Mouse (Mus musculus) left cerebral cortex, adult 8-10 months (tissue): ENCODE data around the gene Nrm. TPM values are rescaled to one million over a fixed set of nuclear protein-coding genes. Genes with fewer than 3 reads are reported as not detected.
A peak's percentile ranks its signal among the peaks of the same experiment; 100 is the strongest.

ENCODE experiments used
- DNase-seq, 2 experiments: peaks; one replicate each; pipeline ENCODE4 v3.0.0; 2022; ENCODE audit warnings: low spot score in 2 of 2
- total RNA-seq, 4 experiments: library from RNA; stranded (reverse); gene quantifications; 2 replicates each; pipeline ENCODE4 v1.2.4; 2022

Nrm gene
- total RNA-seq: 1 to 10 TPM; 2.6 to 3.4 (median 3.0) TPM

DNA sequence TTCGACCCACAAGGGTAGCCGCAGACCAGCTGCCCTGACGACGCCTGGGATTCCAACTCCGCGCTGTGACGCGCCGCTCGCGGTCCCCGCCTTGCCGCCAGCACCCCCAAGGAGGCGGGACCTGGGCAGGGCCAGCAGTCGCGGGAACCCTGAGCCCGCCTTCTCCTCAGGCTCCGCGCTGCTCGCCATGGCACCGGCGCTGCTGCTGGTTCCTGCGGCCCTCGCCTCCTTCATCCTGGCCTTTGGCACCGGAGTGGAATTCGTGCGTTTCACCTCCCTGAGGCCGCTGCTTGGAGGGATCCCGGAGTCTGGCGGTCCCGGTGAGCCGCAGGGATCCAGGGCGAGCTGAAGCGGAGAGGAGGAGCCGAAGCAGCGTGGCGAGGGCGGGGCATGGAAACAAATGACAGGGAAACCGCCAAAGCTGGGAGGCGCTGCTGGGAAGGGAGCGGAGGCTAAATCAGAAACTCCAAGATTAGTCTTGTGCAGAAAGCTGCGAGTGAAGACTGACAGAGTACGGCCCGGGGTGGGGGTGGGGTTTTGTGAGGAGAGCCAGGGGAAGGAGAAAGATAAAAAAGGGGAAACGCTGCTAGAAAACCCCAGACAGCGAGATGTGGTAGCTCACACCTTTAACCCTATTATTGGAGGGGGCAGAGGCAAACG, at the start of gene Nrm:
TSS of gene Nrm (plus strand) at position 121 of the 660 bp plus-strand sequence.
- DNase-seq: peak; percentile 82 to 84

DNA sequence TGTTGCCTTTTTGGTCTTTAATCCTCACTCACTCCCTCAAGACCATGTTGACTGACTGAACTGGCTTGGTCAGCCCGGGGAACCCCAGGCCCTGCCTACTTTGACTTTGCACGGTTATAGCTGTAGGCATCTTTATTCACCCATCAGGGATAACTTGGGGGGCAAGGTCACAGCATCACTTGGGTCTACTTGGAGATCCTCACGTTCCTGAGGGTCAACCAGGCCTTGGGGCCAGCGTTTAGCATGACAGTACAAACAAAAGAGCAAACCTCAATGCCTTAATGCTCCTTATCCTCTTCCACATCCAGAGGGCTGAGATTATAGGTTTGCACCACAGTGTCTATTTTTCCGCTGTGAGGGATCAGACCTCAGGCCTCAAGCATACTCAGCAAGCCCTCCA, 48.8 kb upstream of the Nrm start:
- no peak for DNase-seq

DNA sequence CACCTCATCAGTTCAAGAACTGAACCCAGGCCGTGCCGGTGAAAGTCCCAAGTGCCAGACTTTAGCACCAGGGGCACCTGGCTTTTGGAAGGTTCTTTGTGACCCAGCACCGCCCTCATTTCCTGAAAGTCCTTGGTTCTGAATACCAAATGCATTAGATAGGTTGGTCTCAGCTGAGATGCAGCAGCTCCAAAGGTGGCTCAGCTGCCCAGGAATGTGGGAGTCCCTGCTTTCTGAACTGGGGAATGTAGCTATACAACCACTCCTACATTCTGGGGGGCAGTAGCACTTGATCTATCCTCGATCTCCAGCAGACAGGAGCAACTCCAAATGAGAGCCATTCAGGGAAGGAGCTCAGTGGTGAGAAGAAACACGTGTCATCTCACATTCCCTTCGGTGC, 48.4 kb upstream of the Nrm start:
- no peak for DNase-seq

DNA sequence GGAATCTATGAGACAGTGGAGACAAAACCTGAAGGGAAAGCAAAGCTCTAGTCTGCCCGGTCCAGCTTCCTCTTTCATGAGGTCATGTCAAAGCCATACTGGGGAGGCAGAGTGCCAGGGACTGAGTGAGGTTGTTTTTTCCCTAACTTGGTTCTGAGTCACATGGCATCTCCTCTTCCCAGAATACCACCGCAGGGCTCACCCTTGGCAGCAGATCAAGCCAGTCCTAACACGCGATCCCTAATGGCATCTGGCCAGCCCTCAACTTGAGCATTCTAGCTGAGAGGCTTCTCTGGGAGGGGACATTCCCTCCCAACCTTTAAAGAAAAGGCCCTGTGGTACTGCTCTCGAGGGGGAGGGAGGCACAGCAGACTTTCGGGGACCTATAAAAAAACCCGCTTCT, 47.9 kb upstream of the Nrm start:
- no peak for DNase-seq

DNA sequence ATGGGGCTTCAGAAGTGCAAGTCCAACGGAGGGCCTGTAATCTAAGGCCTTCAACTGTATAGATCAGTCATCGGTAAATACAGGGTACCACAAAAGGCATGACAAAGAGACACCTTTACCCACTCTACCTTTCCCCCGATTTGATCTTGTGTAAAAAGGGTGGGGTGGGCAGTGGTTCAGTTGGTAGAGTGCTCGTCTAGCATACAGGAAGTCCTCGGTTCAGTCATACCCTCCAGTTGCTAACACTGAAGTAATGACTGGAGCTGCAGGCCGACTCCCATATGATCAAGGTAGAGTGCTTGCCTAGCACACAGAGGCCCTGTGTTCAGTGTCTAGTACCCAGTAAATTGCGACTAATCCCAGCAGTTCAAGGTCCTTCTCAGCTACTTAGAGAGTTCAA, 47.5 kb upstream of the Nrm start:
- DNase-seq: no peak

- DNase-seq: no peak
Observed at GRCm38 (mm10) chr17:35814678-35815077, 46.4 kb upstream of the Nrm start.

DNA sequence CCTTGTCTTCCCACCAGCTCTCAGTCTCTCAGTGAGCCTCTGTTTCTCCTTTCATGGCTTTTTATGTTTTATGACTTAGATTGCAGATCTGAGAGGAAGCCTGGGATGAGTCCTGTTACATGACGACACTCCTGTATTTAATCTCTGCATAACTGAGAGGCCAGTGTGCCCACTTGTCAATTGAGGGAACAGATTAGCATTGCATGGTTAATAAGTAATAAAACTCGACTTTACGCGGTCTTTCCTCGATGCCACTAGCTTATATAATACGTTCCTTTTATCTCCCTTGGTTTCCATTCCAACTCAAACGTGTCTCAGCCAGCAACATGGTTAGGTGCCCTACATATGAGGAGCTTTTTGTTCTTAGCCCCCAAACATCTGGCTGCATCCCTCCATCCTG, 45.3 kb upstream of the Nrm start:
- no peak for DNase-seq

DNA sequence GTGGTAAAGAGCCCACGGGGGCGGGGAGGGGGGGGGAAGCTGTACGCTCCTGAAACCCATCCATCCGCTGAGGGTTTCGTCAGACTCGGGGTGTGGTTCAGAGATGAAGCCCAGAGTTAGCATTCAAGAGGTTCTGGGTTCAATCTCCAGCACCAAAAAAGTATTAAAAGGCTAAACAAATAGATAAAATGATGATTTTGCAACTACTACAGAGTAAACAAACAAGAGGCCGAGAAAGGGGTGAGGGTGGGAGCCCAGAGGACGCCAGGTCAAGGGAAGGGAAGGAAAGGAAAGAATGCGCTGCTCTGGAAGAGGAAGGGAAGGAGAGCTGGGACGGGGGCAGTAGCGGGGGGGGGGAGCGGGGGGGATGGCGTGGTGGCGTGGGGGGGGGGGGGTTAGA, 44.4 kb upstream of the Nrm start:
- DNase-seq: no peak

- no peak for DNase-seq
Observed at GRCm38 (mm10) chr17:35817226-35817625, 43.9 kb upstream of the Nrm start.

DNA sequence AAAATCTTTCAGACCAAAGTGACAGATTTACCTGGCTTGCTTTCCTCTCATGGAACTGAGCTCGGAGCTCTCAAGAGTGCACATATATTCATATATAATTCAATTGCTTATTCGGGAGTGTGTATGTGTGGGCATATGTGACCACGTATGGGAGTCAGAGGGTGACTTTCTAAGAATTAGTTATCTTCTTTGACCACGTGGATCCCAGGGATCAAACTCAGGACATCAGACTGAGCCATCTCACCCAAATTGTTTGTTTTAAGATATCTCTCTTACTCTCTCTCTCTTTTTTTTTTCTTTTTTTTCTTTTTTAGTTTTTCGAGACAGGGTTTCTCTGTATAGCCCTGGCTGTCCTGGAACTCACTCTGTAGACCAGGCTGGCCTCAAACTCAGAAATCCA, 41.0 kb upstream of the Nrm start:
- DNase-seq: no peak

DNA sequence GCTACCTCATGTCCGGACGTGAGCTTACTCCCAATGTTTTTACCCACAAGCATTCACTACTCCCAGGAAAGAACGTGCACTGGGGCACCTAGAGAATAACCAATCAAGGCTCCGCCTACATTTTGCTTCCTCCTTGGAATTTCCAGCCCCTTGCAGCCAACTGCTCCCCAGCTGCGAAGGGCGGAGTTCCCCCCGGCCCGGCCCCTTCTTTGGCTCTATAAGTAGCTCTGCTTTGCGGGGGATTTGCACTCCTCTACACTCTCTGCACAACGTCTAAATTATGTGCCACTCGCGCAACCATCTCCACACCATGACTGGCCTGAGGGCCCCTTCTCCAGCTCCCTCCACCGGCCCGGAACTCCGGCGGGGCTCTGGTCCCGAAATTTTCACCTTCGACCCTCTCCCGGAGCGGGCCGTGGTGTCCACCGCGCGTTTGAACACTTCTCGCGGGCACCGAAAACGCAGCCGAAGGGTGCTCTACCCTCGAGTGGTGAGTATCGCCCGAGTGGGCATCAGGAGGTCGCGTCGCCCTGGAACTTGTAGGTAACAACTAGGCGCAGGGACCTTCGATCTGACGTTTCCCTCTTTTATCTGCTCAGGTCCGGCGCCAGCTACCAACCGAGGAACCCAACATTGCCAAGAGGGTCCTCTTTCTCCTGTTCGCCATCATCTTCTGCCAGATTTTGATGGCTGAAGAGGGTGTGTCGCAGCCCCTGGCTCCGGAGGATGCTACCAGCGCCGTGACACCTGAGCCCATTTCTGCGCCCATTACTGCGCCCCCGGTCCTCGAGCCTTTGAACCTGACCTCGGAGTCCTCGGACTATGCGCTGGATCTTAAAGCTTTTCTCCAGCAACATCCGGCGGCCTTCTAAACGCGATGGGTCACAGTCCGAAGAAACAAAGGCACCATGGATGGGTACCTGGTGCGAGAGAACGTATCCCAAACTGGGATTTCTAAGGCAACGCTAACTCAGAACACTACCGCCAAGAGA, 39.4 kb upstream of the Nrm start, which contains the start of gene Ier3:
TSS of gene Ier3 (plus strand) at position 246 of the 992 bp plus-strand sequence.
- peak in 1 of 2 experiments; percentile 47 for DNase-seq

DNA sequence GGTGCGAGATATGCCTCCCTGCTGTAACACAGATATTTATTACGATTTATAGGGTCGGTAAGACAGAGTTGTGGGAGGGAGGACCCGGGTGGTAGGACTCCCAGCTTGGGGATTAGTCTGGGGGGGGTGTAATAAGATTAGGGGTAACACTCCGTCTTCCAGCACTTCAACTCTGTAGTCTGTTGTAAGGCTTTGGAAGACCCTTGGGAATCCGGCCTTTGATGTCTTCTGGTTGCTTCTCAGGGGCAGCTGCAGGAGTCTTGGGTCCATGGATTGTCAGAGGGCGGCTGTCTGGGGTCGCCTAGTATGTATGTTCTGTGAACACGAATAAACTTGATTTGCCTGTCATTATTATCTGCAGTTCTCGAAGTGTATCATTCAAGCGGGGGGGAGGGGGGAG, 38.6 kb upstream of the Nrm start:
- DNase-seq: no peak

DNA sequence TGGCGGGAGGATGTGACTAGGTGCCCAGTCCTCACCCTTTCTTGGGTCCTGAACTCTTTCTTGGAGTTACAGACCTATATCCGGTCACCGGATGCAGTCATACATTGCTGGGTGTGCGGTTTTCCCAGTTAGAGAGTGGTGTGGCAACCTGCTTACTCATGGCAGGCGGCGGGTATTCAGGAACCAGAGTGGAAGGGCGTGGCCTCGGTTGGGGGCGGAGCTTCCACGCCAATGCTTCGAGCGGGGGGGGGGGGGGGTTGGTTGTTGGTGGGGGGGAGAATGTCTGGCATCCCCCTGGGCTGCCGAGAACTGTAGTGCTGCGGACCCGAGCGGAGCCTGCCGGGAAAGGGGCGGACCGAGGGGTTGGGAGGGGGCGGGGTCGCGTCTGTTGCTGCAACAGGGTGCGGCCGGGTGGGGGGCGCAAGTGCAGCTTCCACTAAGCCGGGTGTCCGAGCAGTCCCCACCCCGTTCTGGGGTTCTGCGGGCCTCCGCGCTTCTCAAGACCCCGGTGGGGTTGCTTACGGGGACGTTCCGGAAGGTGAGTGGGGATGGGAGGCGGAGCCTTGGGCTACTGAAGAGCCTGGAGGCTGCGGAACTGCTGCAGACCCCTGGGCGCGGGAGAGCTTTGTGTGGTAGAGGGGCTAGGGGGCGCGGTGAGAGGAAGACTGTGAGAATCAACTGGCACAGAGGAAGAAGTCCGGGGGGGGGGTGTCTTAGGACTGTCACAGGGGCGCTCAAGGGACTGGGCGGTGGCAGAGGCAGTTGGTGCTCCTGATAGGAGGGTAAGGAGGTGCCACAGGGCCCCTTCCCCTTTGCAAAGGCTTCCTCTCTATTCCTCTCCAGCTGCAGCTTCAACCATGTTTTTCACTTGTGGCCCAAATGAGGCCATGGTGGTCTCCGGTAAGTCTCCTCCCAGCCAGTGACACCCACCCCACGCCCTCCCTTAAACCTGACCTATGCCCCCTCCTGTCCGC, 37.9 kb upstream of the Nrm start, which contains the start of gene Flot1:
TSS of gene Flot1 (plus strand) at position 267 of the 974 bp plus-strand sequence.
- peak; percentile 57 to 75 for DNase-seq

DNA sequence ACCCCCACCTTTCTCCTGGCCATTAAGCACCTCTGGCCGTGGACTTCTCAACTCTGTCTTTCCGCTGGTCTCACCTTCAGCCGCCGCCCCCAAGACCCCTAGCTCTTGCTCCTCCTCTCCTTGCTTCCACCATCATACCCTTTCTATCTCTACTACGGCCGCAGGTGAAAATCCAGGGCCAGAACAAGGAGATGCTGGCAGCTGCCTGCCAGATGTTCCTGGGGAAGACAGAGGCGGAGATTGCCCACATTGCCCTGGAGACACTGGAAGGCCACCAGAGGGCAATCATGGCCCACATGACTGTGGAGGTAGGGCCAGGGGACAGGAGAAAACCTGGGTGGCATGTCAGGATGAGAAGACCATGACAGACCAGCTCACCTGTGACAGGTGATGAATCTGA, 36.7 kb upstream of the Nrm start:
- DNase-seq: no peak

GRCm38 (mm10) chr17:35825109-35825850, 35.8 kb upstream of the Nrm start:
- DNase-seq: no peak

- peak in 1 of 2 experiments; percentile 75 for DNase-seq
Observed at GRCm38 (mm10) chr17:35829737-35830136, 31.4 kb upstream of the Nrm start.

DNA sequence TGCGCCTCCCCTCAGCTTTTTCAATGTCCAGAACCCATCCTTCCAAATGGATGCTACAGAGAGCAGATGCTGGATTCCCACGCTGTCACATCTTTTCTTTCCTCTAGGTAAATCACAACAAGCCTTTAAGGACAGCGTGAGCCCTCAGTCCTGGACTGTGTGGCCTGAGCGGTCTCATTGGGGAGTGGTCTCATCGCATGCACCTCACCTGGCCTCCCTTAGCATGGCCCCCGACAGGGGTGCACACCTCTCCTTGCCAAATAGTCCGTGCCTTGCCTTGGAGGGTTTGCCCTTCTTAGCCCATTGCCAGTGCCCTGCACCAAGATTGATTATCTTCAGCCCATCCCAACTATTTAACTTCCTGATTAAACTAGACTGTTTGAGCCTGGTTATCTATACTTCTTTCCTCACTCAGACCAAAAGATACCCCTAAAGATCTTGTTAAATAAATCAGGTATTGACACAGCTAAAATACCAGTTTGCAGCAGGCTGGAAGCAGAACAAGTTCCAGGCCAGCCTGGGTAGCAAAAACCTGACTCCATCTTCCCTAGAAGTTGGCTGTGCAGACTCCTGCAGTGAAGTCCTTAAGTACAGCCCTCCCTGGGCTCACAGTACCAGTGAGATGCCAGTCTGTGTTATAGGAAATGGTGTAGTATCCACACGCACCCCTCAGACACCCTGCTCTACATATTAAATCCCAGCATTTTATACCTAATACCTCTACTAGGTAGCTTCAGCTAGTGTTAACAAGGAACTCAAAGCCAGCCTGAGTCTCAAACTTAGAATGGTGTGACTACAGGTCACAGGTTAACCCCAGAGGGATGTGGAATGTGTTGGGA, 28.5 kb upstream of the Nrm start:
- DNase-seq: no peak

GRCm38 (mm10) chr17:35833239-35833751, 27.8 kb upstream of the Nrm start:
- no peak for DNase-seq

GRCm38 (mm10) chr17:35833894-35834293, 27.2 kb upstream of the Nrm start:
- DNase-seq: no peak
